Mouse (Mus musculus) layer of hippocampus, postnatal 36 days (tissue): ENCODE results near the gene 9530053A07Rik. TPM values are rescaled to one million over a fixed set of nuclear protein-coding genes. Genes with fewer than 3 reads are reported as not detected.
A peak's percentile ranks its signal among the peaks of the same experiment; 100 is the strongest.

Source experiments
- DNase-seq, 2 experiments: peaks; one replicate each; pipeline ENCODE4 v3.0.0; 2022
- total RNA-seq, 2 experiments: library from RNA; stranded (reverse); gene quantifications; 2 replicates each; pipeline ENCODE4 v1.2.3; 2021

Gene 9530053A07Rik
- total RNA-seq, 2 experiments from 2014 or later: not detected

DNA sequence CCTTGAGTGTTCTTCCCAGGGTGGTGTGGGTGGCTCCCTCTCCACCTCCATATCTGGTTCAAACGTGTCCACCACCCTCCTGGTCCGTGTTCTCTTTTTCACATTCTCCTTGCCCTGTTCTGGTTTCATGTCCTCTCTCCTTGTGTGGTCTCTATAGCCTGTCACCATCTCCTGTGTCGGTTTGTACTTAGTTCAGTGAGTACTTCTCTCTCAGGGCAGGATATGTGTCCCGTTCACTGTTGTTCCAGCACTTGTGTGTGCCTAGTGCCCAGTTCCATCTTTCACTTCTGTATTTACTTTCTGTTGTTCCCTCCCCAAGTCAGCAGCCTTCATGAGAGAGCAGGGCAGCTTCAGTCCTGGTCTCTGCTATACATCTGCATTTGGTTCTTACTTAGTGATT is 46.1 kb downstream of the 9530053A07Rik start:
- DNase-seq: no peak

DNA sequence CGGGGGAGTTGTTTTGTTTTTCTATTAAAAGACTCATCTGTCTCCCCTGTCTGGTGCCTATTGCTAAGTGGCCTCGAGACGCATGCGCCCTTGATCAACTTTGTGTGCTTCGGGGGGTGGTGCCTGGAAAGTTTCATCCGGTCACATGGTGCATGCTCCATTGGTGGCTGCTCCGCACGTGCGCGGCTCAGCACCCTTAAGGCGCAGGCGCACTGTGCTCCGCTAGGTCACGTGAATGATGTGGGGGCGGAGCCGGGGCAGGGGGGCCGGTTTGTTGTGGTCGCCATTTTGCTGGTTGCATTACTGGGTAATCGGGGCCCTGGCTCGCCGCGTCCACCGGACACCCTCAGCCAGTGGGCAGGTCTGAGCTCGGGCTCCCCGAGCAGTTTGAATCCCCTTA is 50.0 kb downstream of the 9530053A07Rik start, which contains the start of gene Dyrk1b:
Dyrk1b (plus strand) TSS at position 242 of the 400 bp plus-strand sequence.
- peak; percentile 97 to 98 for DNase-seq

DNA sequence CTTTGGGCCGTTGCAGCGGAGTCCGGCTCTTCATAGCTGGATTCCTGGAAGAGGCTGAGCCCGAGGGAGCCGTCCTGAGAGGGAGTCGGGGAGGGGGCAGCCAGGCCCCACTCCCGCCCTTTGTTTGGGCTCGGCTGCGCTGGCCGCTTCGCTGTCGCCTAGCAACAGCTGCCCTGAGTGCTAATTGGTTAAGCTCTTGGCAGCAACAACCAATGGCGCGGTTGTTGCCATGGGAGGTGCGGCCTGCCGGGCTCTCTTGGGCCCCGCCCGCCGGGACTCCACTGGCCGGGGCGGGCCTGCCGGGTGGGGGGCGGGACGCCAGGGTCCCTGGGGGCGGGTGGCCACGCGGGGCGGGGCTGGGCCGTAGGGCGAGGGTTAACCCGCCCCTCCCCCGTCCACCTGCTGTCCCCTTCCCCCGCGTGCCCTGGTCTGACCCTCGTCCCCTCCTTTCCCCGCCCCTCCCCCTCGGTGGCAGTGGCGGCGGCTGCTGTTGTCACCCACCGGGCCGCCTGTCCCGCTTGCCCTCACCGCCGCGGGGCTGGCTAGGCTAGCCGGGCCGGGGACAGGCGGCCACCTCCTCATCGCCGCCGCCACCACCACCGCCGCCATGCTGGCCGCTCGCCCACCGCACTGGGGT is 50.6 kb downstream of the 9530053A07Rik start:
- DNase-seq: peak; percentile 91 to 92

DNA sequence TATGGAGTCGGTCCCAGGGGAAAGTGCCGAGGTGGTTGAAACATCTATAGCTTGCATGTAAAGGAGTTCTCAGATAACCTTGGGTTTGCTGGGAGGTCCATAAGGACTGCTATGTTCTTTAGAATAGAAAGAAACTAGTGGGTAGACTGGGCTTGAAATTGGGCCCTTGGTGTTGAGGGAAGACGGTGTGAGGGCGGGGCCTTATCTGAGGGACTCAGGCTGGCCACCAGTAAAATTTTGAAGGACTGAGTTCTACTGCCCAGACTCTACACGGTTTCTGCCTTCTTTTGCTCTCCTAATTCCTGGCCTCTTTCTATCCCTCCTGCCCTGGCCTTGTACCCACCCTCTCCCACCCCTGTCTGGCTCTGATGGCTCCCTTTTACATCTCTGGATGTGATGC is 51.6 kb downstream of the 9530053A07Rik start:
- DNase-seq: no peak

DNA sequence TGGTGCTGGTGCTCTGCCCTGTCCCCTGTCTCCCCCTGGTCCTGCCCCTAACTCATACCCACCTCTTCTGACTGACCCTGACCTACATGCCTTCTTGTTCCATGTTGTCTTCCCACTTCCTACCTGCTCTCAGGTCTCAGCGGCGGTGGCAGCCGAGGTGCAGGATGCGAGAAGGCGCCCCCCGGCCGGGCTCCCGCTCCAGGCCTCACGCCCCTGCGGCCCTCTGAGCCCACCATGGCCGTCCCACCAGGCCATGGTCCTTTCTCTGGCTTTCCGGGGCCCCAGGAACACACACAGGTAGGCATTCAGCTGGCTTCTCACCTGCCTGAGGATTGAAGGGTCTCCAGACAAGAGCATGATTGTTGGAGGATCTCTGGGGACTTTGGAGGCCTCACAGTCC is 52.1 kb downstream of the 9530053A07Rik start:
- DNase-seq: no peak

DNA sequence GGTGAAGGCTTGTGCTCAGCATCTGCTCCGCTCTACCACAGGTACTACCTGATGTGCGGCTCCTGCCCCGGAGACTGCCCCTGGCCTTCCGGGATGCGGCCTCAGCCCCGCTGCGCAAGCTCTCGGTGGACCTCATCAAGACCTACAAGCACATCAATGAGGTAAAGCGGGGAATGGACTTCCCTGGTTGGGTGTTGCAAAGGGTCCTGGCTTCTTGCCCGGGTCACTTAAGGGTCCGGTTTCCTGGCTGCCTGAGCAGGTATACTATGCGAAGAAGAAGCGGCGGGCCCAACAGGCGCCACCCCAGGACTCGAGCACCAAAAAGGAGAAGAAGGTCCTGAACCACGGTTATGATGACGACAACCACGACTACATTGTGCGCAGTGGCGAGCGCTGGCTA is 53.1 kb downstream of the 9530053A07Rik start:
- no peak for DNase-seq

DNA sequence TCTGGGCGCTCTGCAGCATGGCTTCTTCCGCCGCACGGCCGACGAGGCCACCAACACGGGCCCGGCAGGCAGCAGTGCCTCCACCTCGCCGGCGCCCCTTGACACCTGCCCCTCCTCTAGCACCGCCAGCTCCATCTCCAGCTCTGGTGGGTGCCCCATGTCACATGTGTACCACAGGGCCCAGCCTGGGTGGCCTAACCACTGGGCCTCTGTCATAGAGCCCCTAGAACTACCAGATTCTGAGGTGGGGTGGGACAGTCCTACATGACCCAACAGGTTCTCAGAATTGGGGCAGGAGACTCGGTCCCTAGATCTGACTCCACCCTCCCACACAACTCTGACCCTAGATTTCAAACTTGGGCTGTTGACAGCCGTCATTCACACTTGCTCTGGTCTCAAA is 56.6 kb downstream of the 9530053A07Rik start:
- DNase-seq: no peak

DNA sequence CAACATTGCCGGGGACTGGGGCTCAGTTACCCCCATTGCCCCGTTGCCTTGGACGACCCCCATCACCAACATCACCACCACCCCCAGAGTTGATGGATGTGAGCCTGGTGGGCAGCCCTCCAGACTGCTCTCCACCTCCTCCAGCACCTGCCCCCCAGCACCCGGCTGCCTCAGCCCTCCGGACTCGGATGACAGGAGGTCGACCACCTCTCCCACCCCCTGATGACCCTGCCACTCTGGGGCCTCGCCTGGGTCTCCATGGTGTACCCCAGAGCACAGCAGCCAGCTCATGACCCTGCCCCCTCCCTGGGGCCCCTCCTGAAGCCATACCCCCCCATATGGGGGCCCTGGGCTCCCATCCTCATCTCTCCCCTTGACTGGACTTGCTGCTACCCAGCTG is 57.4 kb downstream of the 9530053A07Rik start:
- DNase-seq: no peak

DNA sequence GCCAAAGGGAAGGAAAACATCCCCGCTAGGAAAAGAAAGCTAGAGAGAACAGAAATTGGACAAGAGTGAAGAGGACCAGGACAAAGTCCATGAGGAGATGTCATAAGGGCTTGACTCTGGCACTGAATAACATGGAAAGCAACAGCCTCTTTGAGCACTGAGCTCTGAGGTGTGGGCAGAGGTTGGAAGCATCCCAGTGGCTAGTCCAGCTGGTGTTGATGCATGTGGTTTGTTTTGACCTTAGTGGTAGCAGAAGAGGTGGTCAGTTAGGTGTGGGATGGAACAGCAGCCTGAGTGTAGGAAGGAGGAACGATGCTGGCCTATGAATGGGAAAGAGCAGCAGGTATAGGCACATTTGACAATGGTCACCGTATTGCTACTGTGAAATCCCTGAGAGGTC is 62.2 kb downstream of the 9530053A07Rik start:
- no peak for DNase-seq

DNA sequence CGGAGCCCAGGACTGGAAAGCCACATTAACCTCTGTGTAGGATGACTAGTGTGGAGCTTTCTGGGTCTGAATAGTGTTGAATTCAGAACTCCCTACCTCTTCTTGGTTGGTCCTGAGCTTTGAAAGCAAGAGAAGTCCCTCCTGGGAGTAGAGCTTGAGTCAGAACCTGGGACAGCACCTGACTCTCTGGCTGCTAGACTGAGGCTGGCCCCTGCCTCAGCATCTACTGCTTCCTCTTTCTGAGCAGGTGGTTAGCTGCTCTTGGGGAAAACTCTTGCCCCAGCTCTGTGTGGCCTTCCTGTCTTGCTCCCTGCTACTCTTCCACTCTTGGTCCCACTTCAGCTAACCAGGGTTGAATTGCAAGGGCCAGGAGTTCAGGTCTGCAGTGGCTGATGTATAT is 62.6 kb downstream of the 9530053A07Rik start:
- no peak for DNase-seq

DNA sequence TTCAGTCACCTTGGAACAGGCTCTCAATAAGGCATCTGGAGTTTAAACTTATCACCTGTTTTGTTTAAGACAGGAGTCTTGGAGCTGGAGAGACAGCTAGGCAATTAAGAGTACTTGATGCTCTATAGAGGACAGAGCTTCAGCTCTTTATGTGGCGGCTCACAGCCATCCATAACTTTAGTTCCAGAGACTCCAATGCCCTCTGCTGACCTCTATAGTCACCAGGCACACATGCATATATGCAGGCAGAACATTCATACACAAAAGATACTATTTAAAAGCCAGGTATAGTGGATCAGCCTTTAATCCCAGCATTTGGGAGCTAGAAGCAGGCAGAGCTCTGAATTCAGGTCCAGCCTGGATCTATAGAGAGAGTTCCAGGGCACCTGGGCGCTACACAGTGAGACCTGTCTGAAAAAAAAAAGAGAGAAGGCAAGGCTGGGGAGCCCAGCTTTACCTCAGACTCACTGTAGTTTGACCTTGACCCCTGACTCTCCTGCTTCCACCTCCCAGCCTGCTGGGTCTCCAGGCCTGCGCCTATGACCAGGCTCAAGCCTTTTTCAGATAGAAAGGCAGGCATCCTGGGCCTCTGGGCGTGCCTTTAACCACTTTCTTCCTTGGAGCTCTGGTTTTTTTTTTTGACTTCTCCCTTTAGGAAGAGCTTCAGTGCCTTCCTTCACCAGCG is 66.3 kb downstream of the 9530053A07Rik start:
- DNase-seq: no peak

DNA sequence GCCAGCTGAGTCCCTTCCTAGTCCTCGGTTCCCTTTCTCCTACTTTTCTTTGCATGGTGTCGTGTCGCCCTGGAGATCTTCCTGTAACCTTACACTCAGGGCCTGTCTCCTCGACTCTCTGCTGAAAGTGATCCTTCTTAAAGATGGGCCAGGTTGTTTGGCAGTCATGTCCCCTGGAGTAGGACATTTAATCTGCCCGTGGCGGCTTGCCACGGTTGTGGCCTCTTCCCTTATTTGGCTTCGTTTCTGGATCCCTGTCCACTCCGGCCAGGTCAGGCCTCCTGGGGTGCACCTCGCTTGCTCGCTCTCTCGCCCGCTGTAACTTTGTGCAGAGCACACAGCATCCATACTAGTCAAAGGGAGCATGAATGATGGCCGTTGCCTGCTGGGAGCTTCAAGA is 67.3 kb downstream of the 9530053A07Rik start:
- DNase-seq: no peak

DNA sequence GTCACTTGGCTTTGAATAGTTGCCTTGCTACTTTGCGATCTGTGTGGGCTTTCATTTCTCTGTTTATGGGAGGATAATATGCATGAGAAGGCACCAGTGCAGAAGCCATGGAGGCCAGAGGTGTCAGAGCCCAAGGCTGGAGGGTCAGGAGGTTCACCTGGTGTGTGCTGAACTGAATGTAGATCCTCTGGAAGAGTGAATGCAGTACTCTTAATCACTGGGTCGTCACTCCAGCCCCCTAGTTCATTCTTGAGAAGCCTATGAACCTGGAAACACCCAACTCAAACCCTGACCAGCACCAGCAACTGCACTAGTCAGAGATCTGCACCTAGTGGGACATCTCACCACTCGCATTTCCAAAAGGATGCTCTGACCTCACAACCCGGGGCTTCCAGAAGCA is 69.8 kb downstream of the 9530053A07Rik start:
- DNase-seq: no peak

DNA sequence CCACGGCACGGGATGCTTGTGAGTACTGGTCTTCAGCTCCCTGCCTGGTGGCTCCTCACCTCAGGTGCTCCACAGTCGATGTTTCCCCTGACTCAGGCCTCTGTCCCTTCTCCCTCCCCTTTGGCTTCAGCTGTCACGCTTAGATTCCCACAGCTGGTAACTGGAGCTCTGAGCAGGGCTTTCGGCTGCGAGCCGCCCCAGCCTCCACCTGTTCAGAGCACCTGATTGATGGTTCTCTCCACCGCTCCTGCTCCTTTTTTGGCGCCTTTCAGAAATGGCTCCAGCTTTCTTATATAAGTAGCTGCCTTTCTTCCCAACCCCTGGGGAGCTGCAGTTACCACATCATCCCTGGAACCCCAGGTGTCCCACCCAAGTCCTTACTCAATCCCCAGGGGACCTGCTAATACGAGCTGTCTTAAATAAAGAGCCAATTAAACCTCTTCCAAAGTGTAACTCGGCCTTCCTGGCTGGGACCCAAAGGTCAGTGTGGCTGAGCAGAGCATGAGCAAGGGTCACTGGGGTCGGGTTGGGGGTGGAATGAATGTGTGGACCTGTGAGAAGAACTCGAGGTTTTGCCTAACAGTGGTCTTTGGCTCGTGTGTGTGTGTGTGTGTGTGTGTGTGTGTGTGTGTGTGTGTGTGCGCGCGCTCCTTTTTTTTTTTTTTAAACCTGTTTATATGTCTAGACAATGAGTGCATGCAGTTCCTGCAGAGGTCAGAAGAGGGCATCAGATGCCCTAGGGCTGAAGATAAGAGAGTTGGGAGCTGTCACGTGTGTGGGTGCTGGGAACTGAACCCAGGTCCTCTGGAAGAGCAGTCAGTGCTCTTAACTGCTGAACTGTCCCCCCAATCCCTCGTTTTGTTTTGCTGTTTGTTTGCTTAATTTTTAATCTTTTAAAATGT is 74.2 kb downstream of the 9530053A07Rik start:
- DNase-seq: no peak

DNA sequence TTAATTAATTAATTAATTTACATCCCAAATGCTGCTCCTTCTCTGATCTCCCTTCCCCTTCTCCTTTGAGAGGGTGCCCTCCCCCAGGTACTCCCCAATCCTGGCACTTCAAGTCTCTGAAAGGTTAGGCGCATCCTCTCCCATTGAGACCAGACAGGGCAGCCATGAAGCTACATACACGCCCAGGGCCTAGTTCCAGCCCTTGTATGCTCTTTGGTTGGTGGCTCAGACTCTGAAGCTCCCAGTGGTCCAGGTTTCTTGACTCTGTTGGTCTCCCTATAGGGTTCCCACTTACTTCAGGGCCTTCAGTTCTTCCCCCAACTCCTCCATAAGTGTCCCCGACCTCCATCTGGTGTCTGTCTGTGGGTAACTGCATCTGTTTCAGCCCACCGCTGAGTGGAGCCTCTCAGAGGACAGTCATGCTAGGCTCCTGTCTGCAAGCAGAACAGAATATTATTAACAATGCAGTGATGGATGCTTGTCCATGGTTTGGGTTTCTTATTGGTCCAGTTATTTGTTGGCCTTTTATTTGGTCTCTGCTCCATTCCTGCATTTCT is 76.9 kb downstream of the 9530053A07Rik start:
- DNase-seq: no peak

DNA sequence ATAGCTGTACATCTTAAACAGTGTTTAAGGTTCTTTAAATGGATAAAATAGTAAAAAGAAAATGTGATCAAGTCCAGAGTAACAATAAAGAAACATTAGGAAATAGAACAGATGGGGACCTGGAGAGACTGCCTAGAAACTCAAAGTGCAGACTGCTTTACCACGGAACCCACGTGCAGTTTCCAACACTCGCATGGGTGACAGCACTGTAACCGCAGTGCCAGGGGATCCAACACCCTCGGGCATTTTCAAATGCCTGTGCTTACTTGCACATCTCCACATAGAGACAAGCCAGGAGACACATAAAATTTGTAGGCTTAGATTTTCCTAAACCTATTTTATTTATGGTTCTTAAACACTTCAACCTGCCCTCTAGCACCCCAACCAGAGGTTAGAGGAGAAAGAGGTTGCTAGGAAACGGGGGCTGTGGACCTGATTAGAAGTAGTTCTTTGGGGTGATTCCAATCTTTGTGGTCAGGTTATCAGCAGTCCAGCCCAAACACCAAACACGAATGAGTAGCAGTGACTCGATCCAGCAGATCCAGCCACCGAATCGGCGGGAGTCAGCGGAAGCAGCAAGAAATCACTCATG is 79.2 kb downstream of the 9530053A07Rik start:
- DNase-seq: no peak

DNA sequence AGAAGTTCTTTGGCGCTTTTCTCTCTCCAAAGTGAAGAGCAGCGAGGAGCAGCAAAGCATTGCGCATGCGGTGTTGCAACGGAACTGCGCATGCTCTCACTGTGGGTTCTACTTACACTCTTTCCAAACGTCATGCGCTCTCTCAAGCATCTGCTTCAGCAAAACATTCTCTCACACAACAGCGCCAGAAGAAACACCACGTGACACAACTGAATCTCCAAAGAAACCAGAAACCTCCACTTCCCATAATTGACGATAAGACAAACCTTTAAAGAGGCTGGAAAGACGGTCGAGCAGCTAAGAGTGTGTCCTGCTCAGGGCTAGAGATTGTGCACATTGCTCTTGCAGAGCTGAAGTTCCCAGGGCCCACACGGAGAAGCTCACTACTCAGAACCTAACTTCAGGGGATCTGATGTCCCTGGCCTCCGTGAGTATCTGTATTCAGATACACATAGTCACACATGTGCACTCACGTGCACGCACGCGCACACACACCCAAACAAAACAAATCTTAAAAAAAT is 79.8 kb downstream of the 9530053A07Rik start:
- peak; percentile 66 to 71 for DNase-seq

DNA sequence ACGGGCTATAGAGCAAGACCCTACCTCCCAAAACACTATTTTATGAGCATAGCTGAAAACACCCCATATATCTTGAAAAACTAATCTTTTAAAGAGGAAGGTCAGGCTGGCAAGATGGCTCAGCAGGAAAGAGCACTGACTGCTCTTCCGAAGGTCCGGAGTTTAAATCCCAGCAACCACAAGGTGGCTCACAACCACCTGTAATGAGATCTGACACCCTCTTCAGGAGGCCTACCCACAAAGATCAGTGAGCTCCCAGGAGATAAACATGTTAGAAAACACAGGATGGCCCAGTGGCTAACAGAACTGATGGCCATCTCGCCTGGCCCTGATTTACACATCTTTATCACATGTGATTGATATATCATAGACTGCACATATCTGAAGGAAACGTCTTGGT is 81.5 kb downstream of the 9530053A07Rik start:
- no peak for DNase-seq

DNA sequence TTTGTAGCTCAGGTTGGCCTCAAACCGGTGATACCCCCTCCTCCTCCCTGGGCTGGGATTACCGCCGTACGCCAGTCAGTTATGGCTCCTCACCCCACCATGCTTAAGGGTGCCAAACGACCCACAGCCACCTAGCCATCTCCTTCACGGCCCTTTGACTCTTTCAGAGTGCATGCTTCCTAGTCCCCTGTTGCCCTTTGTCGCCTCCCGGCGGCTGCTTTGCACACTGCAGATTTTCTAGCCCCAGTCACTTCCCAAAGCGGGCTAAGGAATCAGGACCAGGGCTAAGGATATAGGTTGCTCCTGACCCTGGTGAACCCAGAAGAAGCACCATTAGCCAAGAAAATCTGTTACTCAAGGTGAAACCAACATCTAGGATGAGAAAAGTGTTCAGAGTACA is 84.9 kb downstream of the 9530053A07Rik start:
- DNase-seq: peak; percentile 27 to 35
